Mouse (Mus musculus): ENCODE results near the gene Lgmn. TPM values are rescaled to one million over a fixed set of nuclear protein-coding genes. Genes with fewer than 3 reads are reported as not detected.

The Lgmn gene
- polyA plus RNA-seq, 1 experiment from 2014 or later, result 40.5 TPM

- no peaks in the 10 kb centered on the region for H3K27me3 ChIP-seq (ENCODE audit: low read depth, poor library complexity, severe bottlenecking)
- H3K36me3 ChIP-seq, result peaks cover 8% of the 10 kb centered on the region
- 85% methylated on average over 22 of the region's 22 CpGs for WGBS
- H3K4me3 ChIP-seq, result no peak overlapping the region
- 0 out of 2 replicates have a peak overlapping the region, but pooled peaks have one; percentile 21 for H3K27ac ChIP-seq
- peaks cover 22% of the 10 kb centered on the region for H3K4me1 ChIP-seq
- DNase-seq (ENCODE audit: low spot score), result no peak
- H3K9me3 ChIP-seq (replicated peaks), result no peaks in the 10 kb centered on the region
These were observed 70.0 kb downstream of the Lgmn start for GRCm38 (mm10) chr12:102369488-102370235.

- H3K27ac ChIP-seq, result peak overlapping the region; percentile 44
- H3K27me3 ChIP-seq (ENCODE audit: low read depth, poor library complexity, severe bottlenecking), result no peaks in the 10 kb centered on the region
These were observed 71.1 kb downstream of the Lgmn start for GRCm38 (mm10) chr12:102368556-102368955.

GRCm38 (mm10) chr12:102368066-102368465 is 71.5 kb downstream of the Lgmn start:
- no peak for DNase-seq (ENCODE audit: low spot score)
- H3K36me3 ChIP-seq, result peaks cover 8% of the 10 kb centered on the region
- no peaks in the 10 kb centered on the region for H3K27me3 ChIP-seq (ENCODE audit: low read depth, poor library complexity, severe bottlenecking)
- 76% methylated on average over 7 of the region's 7 CpGs for WGBS
- H3K4me3 ChIP-seq, result no peak overlapping the region
- peak overlapping the region; percentile 44 for H3K27ac ChIP-seq
- peaks cover 22% of the 10 kb centered on the region for H3K4me1 ChIP-seq
- H3K9me3 ChIP-seq (replicated peaks), result no peaks in the 10 kb centered on the region

More at GRCm38 (mm10) chr12:102368556-102368955, 71.1 kb downstream of the Lgmn start:
- H3K4me3 ChIP-seq, result no peak overlapping the region
- no peak for DNase-seq (ENCODE audit: low spot score)
- WGBS, result 88% methylated on average over 14 of the region's 14 CpGs
- H3K36me3 ChIP-seq, result peaks cover 8% of the 10 kb centered on the region
- H3K4me1 ChIP-seq, result peaks cover 22% of the 10 kb centered on the region
- no peaks in the 10 kb centered on the region for H3K9me3 ChIP-seq (replicated peaks)

- Histone ChIP-seq H3K27me3 (ENCODE audit: low read depth, poor library complexity, severe bottlenecking) (no peaks in the 10 kb centered on the region), H3K27ac (no peak overlapping the region), H3K4me3 (no peak overlapping the region), H3K9me3 (replicated peaks) (no peaks in the 10 kb centered on the region), H3K4me1 (peaks cover 22% of the 10 kb centered on the region), H3K36me3 (peaks cover 8% of the 10 kb centered on the region)
- DNase-seq (ENCODE audit: low spot score), result no peak
- WGBS, result 73% methylated on average over 3 of the region's 3 CpGs
These were observed 72.5 kb downstream of the Lgmn start for GRCm38 (mm10) chr12:102367075-102367474.

GRCm38 (mm10) chr12:102366126-102366816 is 73.3 kb downstream of the Lgmn start:
- no peak overlapping the region for H3K4me3 ChIP-seq
- no peak for DNase-seq (ENCODE audit: low spot score)

GRCm38 (mm10) chr12:102365016-102365415 is 74.6 kb downstream of the Lgmn start:
- Histone ChIP-seq H3K4me1 (peaks cover 21% of the 10 kb centered on the region), H3K27ac (no peak overlapping the region), H3K36me3 (peaks cover 8% of the 10 kb centered on the region), H3K27me3 (ENCODE audit: low read depth, poor library complexity, severe bottlenecking) (no peaks in the 10 kb centered on the region), H3K4me3 (no peak overlapping the region), H3K9me3 (replicated peaks) (no peaks in the 10 kb centered on the region)
- DNase-seq (ENCODE audit: low spot score), result no peak
- WGBS, result 94% methylated on average over 7 of the region's 7 CpGs

More at GRCm38 (mm10) chr12:102366126-102366816, 73.3 kb downstream of the Lgmn start:
- 92% methylated on average over 9 of the region's 9 CpGs for WGBS
- no peaks in the 10 kb centered on the region for H3K9me3 ChIP-seq (replicated peaks)
- H3K27me3 ChIP-seq (ENCODE audit: low read depth, poor library complexity, severe bottlenecking), result no peaks in the 10 kb centered on the region
- H3K27ac ChIP-seq, result no peak overlapping the region
- peaks cover 22% of the 10 kb centered on the region for H3K4me1 ChIP-seq
- H3K36me3 ChIP-seq, result peaks cover 8% of the 10 kb centered on the region

GRCm38 (mm10) chr12:102361189-102362161 is 78.1 kb downstream of the Lgmn start:
- Histone ChIP-seq H3K27me3 (ENCODE audit: low read depth, poor library complexity, severe bottlenecking) (no peaks in the 10 kb centered on the region), H3K9me3 (replicated peaks) (no peaks in the 10 kb centered on the region), H3K36me3 (no peaks in the 10 kb centered on the region), H3K4me1 (no peaks in the 10 kb centered on the region), H3K4me3 (no peak overlapping the region), H3K27ac (no peak overlapping the region)
- no peak for DNase-seq (ENCODE audit: low spot score)
- WGBS, result 89% methylated on average over 10 of the region's 10 CpGs

- Histone ChIP-seq H3K27me3 (ENCODE audit: low read depth, poor library complexity, severe bottlenecking) (no peaks in the 10 kb centered on the region), H3K27ac (no peak overlapping the region), H3K9me3 (replicated peaks) (no peaks in the 10 kb centered on the region), H3K36me3 (no peaks in the 10 kb centered on the region), H3K4me1 (0 out of 2 replicates have a peak, but pooled peaks cover 2% of the 10 kb centered on the region), H3K4me3 (no peak overlapping the region)
- 91% methylated on average over 4 of the region's 4 CpGs for WGBS
- no peak for DNase-seq (ENCODE audit: low spot score)
These were observed 80.2 kb downstream of the Lgmn start for GRCm38 (mm10) chr12:102359390-102359789.

GRCm38 (mm10) chr12:102356781-102357180 is 82.8 kb downstream of the Lgmn start:
- Histone ChIP-seq H3K9me3 (replicated peaks) (no peaks in the 10 kb centered on the region), H3K4me3 (no peak overlapping the region), H3K27ac (no peak overlapping the region), H3K27me3 (ENCODE audit: low read depth, poor library complexity, severe bottlenecking) (no peaks in the 10 kb centered on the region), H3K4me1 (0 out of 2 replicates have a peak, but pooled peaks cover 2% of the 10 kb centered on the region), H3K36me3 (no peaks in the 10 kb centered on the region)
- no peak for DNase-seq (ENCODE audit: low spot score)
- 83% methylated on average over 1 of the region's 1 CpGs for WGBS

- no peaks in the 10 kb centered on the region for H3K9me3 ChIP-seq (replicated peaks)
- H3K4me1 ChIP-seq, result 0 out of 2 replicates have a peak, but pooled peaks cover 2% of the 10 kb centered on the region
- no peaks in the 10 kb centered on the region for H3K36me3 ChIP-seq
- no peak overlapping the region for H3K4me3 ChIP-seq
- no peak overlapping the region for H3K27ac ChIP-seq
- no peaks in the 10 kb centered on the region for H3K27me3 ChIP-seq (ENCODE audit: low read depth, poor library complexity, severe bottlenecking)
- no peak for DNase-seq (ENCODE audit: low spot score)
These were observed 83.8 kb downstream of the Lgmn start for GRCm38 (mm10) chr12:102355784-102356183.

GRCm38 (mm10) chr12:102354126-102354984 is 85.3 kb downstream of the Lgmn start:
- Histone ChIP-seq H3K36me3 (no peaks in the 10 kb centered on the region), H3K27ac (no peak overlapping the region), H3K4me3 (no peak overlapping the region), H3K4me1 (0 out of 2 replicates have a peak, but pooled peaks cover 2% of the 10 kb centered on the region), H3K27me3 (ENCODE audit: low read depth, poor library complexity, severe bottlenecking) (no peaks in the 10 kb centered on the region), H3K9me3 (replicated peaks) (no peaks in the 10 kb centered on the region)
- DNase-seq (ENCODE audit: low spot score), result no peak
- WGBS, result 86% methylated on average over 10 of the region's 10 CpGs

GRCm38 (mm10) chr12:102350997-102351396 is 88.6 kb downstream of the Lgmn start:
- Histone ChIP-seq H3K4me3 (no peak overlapping the region), H3K9me3 (replicated peaks) (no peaks in the 10 kb centered on the region), H3K27ac (no peak overlapping the region), H3K4me1 (peaks cover 2% of the 10 kb centered on the region; the same call in 1 of the 2 replicates), H3K36me3 (no peaks in the 10 kb centered on the region), H3K27me3 (ENCODE audit: low read depth, poor library complexity, severe bottlenecking) (no peaks in the 10 kb centered on the region)
- DNase-seq (ENCODE audit: low spot score), result no peak
- WGBS, result 93% methylated on average over 1 of the region's 1 CpGs
